Mouse (Mus musculus) central nervous system, embryonic 11.5 days (tissue): ENCODE results near the gene Lnpep. TPM values are rescaled to one million over a fixed set of nuclear protein-coding genes. Genes with fewer than 3 reads are reported as not detected.

Experiments used
- polyA plus RNA-seq: library from polyadenylated mRNA; depleted of rRNA; stranded (reverse); fragments of >200 nt; gene quantifications from 2 replicates; pipeline ENCODE4 v1.2.3, GENCODE M21; 2012; rRNA removed

The Lnpep gene
- 6.9 and 12.2 TPM in 2 replicates for polyA plus RNA-seq

DNA sequence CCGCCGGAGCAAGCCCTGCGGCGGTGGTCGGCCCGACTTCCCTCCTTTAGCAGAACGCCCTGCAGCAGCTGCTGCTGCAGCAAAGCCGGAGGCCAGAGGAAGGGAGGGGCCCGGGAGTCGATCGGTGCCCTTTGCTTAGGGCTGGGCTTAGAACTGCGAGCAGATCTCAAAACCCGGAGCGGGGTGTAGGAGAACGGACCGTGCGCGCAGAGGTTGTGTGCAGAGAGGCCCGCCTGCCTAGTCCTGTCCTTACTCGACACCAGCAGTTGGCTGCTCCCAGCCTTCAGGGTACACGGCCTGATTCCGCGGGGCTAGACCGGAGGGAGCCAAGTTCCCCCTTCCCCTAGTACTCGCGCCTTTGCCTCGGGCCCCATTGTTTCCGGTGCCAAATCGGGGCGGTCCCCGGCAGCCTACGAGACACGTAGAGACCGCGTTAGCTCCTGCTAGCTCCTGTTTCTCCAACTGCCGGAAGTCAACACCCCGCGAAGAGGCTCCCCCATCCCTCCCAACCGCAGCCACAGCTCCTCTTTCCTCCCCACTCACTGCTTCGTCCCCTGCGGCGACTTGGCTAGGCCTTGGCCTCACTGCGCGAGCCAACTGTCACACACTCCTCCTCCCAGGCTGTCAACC is at the start of gene Lnpep:
Gene Lnpep, minus strand, starts transcription at position 94 of the 630 bp plus-strand sequence.

Other genes with a start within 250 kb of the Lnpep start
- gene Lix1, start 222.4 kb downstream of the Lnpep start, polyA plus RNA-seq: 24.6 and 31.5 TPM in 2 replicates
- gene Vmn2r90, start 78.7 kb upstream of the Lnpep start, polyA plus RNA-seq: not detected in 2 replicates
- 110 and 147 TPM in 2 replicates for gene Spaca6, start 202.1 kb upstream of the Lnpep start, polyA plus RNA-seq
- 0.06 TPM in 1 of 2 replicates, not detected in the other for gene Has1, start 230.2 kb upstream of the Lnpep start, polyA plus RNA-seq